Mouse (Mus musculus) MEL (cell line): ENCODE measurements around the gene Smagp. TPM values are rescaled to one million over a fixed set of nuclear protein-coding genes. Genes with fewer than 3 reads are reported as not detected.

Experiments used
- DNase-seq: peaks from one replicate; pipeline ENCODE4 v3.0.0; 2011; ENCODE audit warnings: low read depth, low spot score
- H3K27ac ChIP-seq: 2 replicates; pipeline ENCODE4 v1.5.1; 2012; ENCODE audit warnings: low read depth, mild to moderate bottlenecking, control low read depth, low read length, moderate library complexity; ENCODE audit not compliant: control insufficient read depth
- H3K27me3 ChIP-seq, 2 experiments: fragments of 150-350 bp in 1 of 2; sonication (generic) in 1 of 2; 2 replicates each; pipeline ENCODE4 v1.6.1; 2012; ENCODE audit warnings: low read length in 2 of 2, mild to moderate bottlenecking in 2 of 2, improper control_type of control experiment in 1 of 2, moderate library complexity in 1 of 2; ENCODE audit not compliant: insufficient read depth in 2 of 2, control insufficient read depth in 1 of 2
- H3K36me3 ChIP-seq, 2 experiments: 2 replicates each; pipeline ENCODE4 v1.6.1; 2012 to 2014; ENCODE audit warnings: low read length in 2 of 2, improper control_type of control experiment in 1 of 2, inconsistent platforms in 1 of 2, mild to moderate bottlenecking in 1 of 2; ENCODE audit not compliant: insufficient read depth in 2 of 2, control insufficient read depth in 1 of 2
- H3K4me1 ChIP-seq, 2 experiments: fragments of 150-350 bp in 1 of 2; sonication (generic) in 1 of 2; 2 replicates each; pipeline ENCODE4 v1.6.1; 2012; ENCODE audit warnings: low read length in 2 of 2, improper control_type of control experiment in 1 of 2, mild to moderate bottlenecking in 1 of 2; ENCODE audit not compliant: insufficient read depth in 2 of 2, control insufficient read depth in 1 of 2
- H3K4me3 ChIP-seq, 2 experiments: fragments of 150-350 bp in 1 of 2; sonication (generic) in 1 of 2; 2 replicates each; pipeline ENCODE4 v1.5.1; 2012; ENCODE audit warnings: low read depth in 2 of 2, low read length in 2 of 2, mild to moderate bottlenecking in 2 of 2, moderate library complexity in 2 of 2, control low read depth in 1 of 2, improper control_type of control experiment in 1 of 2; ENCODE audit not compliant: control insufficient read depth in 1 of 2, insufficient read depth in 1 of 2
- H3K79me2 ChIP-seq: 2 replicates; pipeline ENCODE4 v1.6.1; 2012; ENCODE audit warnings: mild to moderate bottlenecking, low read length, moderate library complexity; ENCODE audit not compliant: control insufficient read depth, poor library complexity, insufficient read depth
- H3K9ac ChIP-seq: 2 replicates; pipeline ENCODE4 v1.6.1; 2012; ENCODE audit warnings: low read depth, mild to moderate bottlenecking, control low read depth, low read length, moderate library complexity; ENCODE audit not compliant: control insufficient read depth, poor library complexity, severe bottlenecking
- H3K9me3 ChIP-seq: fragments of 150-350 bp; sonication (generic); replicated peaks from 2 replicates; pipeline ENCODE4 v1.6.1; 2012; ENCODE audit warnings: mild to moderate bottlenecking, low read length, improper control_type of control experiment, moderate library complexity; ENCODE audit not compliant: insufficient read depth
- BHLHE40 ChIP-seq: IDR thresholded peaks from 2 replicates; pipeline ENCODE4 v1.6.1; 2012; ENCODE audit warnings: low read depth, mild to moderate bottlenecking, inconsistent platforms, low read length, improper control_type of control experiment, borderline replicate concordance
- CHD1 ChIP-seq: IDR thresholded peaks from 2 replicates; pipeline ENCODE4 v1.6.1; 2012; ENCODE audit warnings: low read depth, mild to moderate bottlenecking, inconsistent platforms, low read length, improper control_type of control experiment
- CHD2 ChIP-seq: IDR thresholded peaks from 2 replicates; pipeline ENCODE4 v1.6.1; 2011; ENCODE audit warnings: low read length, improper control_type of control experiment
- CTCF ChIP-seq, 3 experiments: IDR thresholded peaks in 2 of 3; conservative IDR thresholded peaks in 1 of 3; 2 replicates each; pipeline ENCODE4 v1.5.1; 2011 to 2012; ENCODE audit warnings: low read length in 3 of 3, low read depth in 2 of 3, mild to moderate bottlenecking in 2 of 3, improper control_type of control experiment in 1 of 3, inconsistent platforms in 1 of 3, mixed read lengths in 1 of 3, moderate library complexity in 1 of 3; ENCODE audit not compliant: control insufficient read depth in 1 of 3, insufficient read depth in 1 of 3, poor library complexity in 1 of 3, severe bottlenecking in 1 of 3
- E2F4 ChIP-seq: IDR thresholded peaks from 2 replicates; pipeline ENCODE4 v1.6.1; 2011; ENCODE audit warnings: low read depth, low read length, improper control_type of control experiment, borderline replicate concordance
- EP300 ChIP-seq, 2 experiments: IDR thresholded peaks; 2 replicates each; pipeline ENCODE4 v1.6.1; 2011; ENCODE audit warnings: improper control_type of control experiment in 2 of 2, low read length in 2 of 2, low read depth in 1 of 2, mild to moderate bottlenecking in 1 of 2
- ETS1 ChIP-seq: IDR thresholded peaks from 2 replicates; pipeline ENCODE4 v1.6.1; 2012; ENCODE audit warnings: low read depth, mild to moderate bottlenecking, inconsistent platforms, low read length, improper control_type of control experiment, moderate library complexity
- GATA1 ChIP-seq: IDR thresholded peaks from 2 replicates; pipeline ENCODE4 v1.6.1; 2011; ENCODE audit warnings: low read depth, low read length, improper control_type of control experiment
- HCFC1 ChIP-seq: IDR thresholded peaks from 2 replicates; pipeline ENCODE4 v1.6.1; 2012; ENCODE audit warnings: low read depth, mild to moderate bottlenecking, inconsistent platforms, low read length, improper control_type of control experiment, moderate library complexity
- MAX ChIP-seq: IDR thresholded peaks from 2 replicates; pipeline ENCODE4 v1.6.1; 2011; ENCODE audit warnings: low read length, improper control_type of control experiment
- MAZ ChIP-seq: IDR thresholded peaks from 2 replicates; pipeline ENCODE4 v1.6.1; 2012; ENCODE audit warnings: low read depth, mild to moderate bottlenecking, inconsistent platforms, low read length, improper control_type of control experiment
- MEF2A ChIP-seq: IDR thresholded peaks from 2 replicates; pipeline ENCODE4 v1.6.1; 2014; ENCODE audit warnings: low read depth, mild to moderate bottlenecking, inconsistent platforms, low read length, improper control_type of control experiment; ENCODE audit not compliant: poor library complexity, insufficient replicate concordance, severe bottlenecking; ENCODE audit errors: extremely low read depth
- MXI1 ChIP-seq: IDR thresholded peaks from 2 replicates; pipeline ENCODE4 v1.6.1; 2011; ENCODE audit warnings: mild to moderate bottlenecking, low read depth, low read length, improper control_type of control experiment
- NELFE ChIP-seq: IDR thresholded peaks from 2 replicates; pipeline ENCODE4 v1.6.1; 2011; ENCODE audit warnings: low read depth, low read length, improper control_type of control experiment
- NRF1 ChIP-seq: IDR thresholded peaks from 2 replicates; pipeline ENCODE4 v1.6.1; 2014; ENCODE audit warnings: low read depth, mild to moderate bottlenecking, inconsistent platforms, low read length, improper control_type of control experiment, moderate library complexity; ENCODE audit not compliant: poor library complexity, insufficient read depth, severe bottlenecking
- POLR2AphosphoS5 ChIP-seq: IDR thresholded peaks from 2 replicates; pipeline ENCODE4 v1.6.1; 2012; ENCODE audit warnings: low read depth, borderline replicate concordance, mild to moderate bottlenecking, inconsistent platforms, low read length, moderate library complexity, mixed read lengths
- SIN3A ChIP-seq: IDR thresholded peaks from 2 replicates; pipeline ENCODE4 v1.6.1; 2012; ENCODE audit warnings: low read length, improper control_type of control experiment, inconsistent platforms
- UBTF ChIP-seq: IDR thresholded peaks from 2 replicates; pipeline ENCODE4 v1.6.1; 2012; ENCODE audit warnings: low read depth, mild to moderate bottlenecking, inconsistent platforms, low read length, improper control_type of control experiment, moderate library complexity, borderline replicate concordance; ENCODE audit not compliant: insufficient read depth
- USF1 ChIP-seq: IDR thresholded peaks from 2 replicates; pipeline ENCODE4 v1.6.1; 2014; ENCODE audit warnings: low read depth, mild to moderate bottlenecking, inconsistent platforms, low read length, improper control_type of control experiment, moderate library complexity
- ZKSCAN1 ChIP-seq: IDR thresholded peaks from 2 replicates; pipeline ENCODE4 v1.6.1; 2012; ENCODE audit warnings: low read depth, mild to moderate bottlenecking, inconsistent platforms, low read length, improper control_type of control experiment, moderate library complexity
- polyA plus RNA-seq, 2 experiments: library from polyadenylated mRNA; stranded (reverse) in 1 of 2; unstranded in 1 of 2; fragments of >175 nt in 1 of 2; fragments of >200 nt in 1 of 2; gene quantifications; 2 replicates each; pipeline versions ENCODE4 v1.2.1 to v1.2.4; 2012; ENCODE audit warnings: low replicate concordance in 2 of 2, low read depth in 1 of 2; ENCODE audit not compliant: insufficient read length in 2 of 2, insufficient read depth in 1 of 2, missing spikeins in 1 of 2
- total RNA-seq: library from RNA; depleted of rRNA; stranded (reverse); fragments of 300-350 nt; gene quantifications from 2 replicates; pipeline ENCODE4 v1.2.3, GENCODE M21; 2012

Smagp gene
- total and polyA plus RNA-seq, 3 experiments = 2.6 to 22.6 TPM; not detected in 1

DNA sequence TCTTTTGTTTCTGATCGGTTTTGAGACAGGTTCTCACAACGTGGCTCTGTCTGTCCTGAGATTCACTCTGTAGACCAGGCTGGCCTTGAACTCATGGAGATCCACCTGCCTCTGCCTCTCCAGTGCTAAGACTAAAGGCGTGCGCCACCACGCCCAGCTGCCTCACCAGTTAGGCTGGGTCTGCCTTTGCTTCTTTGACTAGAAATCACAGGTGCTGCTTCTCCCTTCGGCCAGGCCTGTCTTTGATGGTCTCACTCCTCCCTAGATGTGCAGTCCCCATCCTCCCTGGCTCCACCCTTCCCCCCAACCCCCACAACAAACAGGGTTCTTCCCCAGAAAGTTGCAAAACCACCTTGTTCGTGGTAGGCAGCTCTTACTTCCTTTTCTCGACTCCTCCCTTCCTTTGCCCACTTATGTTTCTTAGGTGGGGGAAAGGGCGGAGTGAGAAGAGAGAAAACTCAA lies 28.1 kb upstream of the Smagp start (continued):
- TF ChIP-seq MAZ (no peak; the same call in 1 of the 2 replicates), ZKSCAN1 (no peak), MAX (no peak), POLR2AphosphoS5 (no peak), EP300 (IDR thresholded peaks at IDR 0.05; ENCODE audit: low read depth in 1 of 2, low read length in 2 of 2) (peak; percentile 19 to 52; a peak in 2 of 4 replicates), NRF1 (no peak), HCFC1 (no peak), ETS1 (peak; percentile 36; the same call in 1 of the 2 replicates), BHLHE40 (no peak), NELFE (no peak)

DNA sequence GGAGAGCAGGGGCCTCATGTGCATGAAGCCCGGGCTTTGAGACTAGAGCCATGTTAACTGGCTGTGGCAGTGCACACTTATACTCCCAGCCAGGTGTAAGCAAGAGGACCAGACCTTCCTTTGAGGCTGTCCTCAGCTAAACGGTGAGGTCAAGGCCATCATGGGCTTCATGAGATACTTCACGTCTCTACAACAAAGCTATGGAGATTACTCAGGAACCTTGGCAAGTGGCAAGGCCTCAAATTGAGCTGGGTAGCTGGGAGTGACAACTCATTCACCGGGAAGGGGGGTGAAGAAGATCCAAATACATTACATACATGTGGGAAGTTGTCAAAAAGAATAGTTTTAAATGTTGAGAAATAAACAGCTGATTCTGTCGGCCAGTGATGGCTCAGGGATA lies 24.1 kb upstream of the Smagp start:
- H3K9me3 ChIP-seq = no peaks in the 10 kb centered on the region
- peaks cover 8 to 14% of the 10 kb centered on the region in 2 experiments for H3K4me1 ChIP-seq
- H3K79me2 ChIP-seq = peaks cover 13% of the 10 kb centered on the region
- TF ChIP-seq MXI1 (no peak), SIN3A (no peak), MAZ (no peak), CHD2 (no peak), USF1 (no peak), GATA1 (no peak), MEF2A (no peak), UBTF (no peak), HCFC1 (no peak), CTCF (IDR thresholded peaks at IDR 0.05 in 2 of 3, conservative IDR thresholded peaks at IDR 0.05 in 1 of 3; ENCODE audit: control insufficient read depth in 1 of 3, insufficient read depth in 1 of 3, low read depth in 2 of 3, low read length in 3 of 3, poor library complexity in 1 of 3, severe bottlenecking in 1 of 3) (no peak), CHD1 (no peak), E2F4 (no peak)
- no peak overlapping the region for H3K9ac ChIP-seq
- H3K36me3 ChIP-seq = peaks cover 12 to 26% of the 10 kb centered on the region in 2 experiments
- no peak for DNase-seq
- no peak overlapping the region for H3K27ac ChIP-seq
- no peak overlapping the region for H3K4me3 ChIP-seq
- H3K27me3 ChIP-seq = no peaks in the 10 kb centered on the region
